Mouse (Mus musculus) heart, adult 2 months (tissue): ENCODE results near the gene Snph. TPM values are rescaled to one million over a fixed set of nuclear protein-coding genes. Genes with fewer than 3 reads are reported as not detected.

Experiments
- DNase-seq, 2 experiments: peaks; one replicate each; pipeline ENCODE4 v3.0.0; 2021
- H3K27ac ChIP-seq: fragments of 200-600 bp; 2 replicates; pipeline ENCODE4 v1.8.1; 2022
- H3K27me3 ChIP-seq: fragments of 200-500 bp; 2 replicates; pipeline ENCODE4 v1.6.1; 2012; ENCODE audit warnings: mild to moderate bottlenecking, low read length, inconsistent platforms, mixed read lengths; ENCODE audit not compliant: control insufficient read depth, insufficient read depth
- H3K36me3 ChIP-seq: fragments of 200-500 bp; 2 replicates; pipeline ENCODE4 v1.6.1; 2012; ENCODE audit warnings: low read length, inconsistent platforms; ENCODE audit not compliant: control insufficient read depth, insufficient read depth
- H3K4me1 ChIP-seq: fragments of 200-500 bp; 2 replicates; pipeline ENCODE4 v1.6.1; 2011; ENCODE audit warnings: low read length; ENCODE audit not compliant: control insufficient read depth, insufficient read depth
- H3K4me3 ChIP-seq: fragments of 200-600 bp; 2 replicates; pipeline ENCODE4 v1.8.1; 2022
- H3K79me2 ChIP-seq: fragments of 200-500 bp; replicated peaks from 2 replicates; pipeline ENCODE4 v1.6.1; 2012; ENCODE audit warnings: mild to moderate bottlenecking, inconsistent platforms, low read length, moderate library complexity, mixed read lengths; ENCODE audit not compliant: control insufficient read depth, insufficient read depth
- H3K9ac ChIP-seq: fragments of 200-500 bp; 2 replicates; pipeline ENCODE4 v1.6.1; 2012; ENCODE audit warnings: low read depth, mild to moderate bottlenecking, control low read depth, inconsistent platforms, low read length, mixed read lengths
- CTCF ChIP-seq: fragments of 200-600 bp; IDR thresholded peaks from 2 replicates; pipeline ENCODE4 v1.8.1; 2022; ENCODE audit warnings: antibody characterized with exemption, mild to moderate bottlenecking, moderate library complexity
- EP300 ChIP-seq: fragments of 200-500 bp; IDR thresholded peaks from 2 replicates; pipeline ENCODE4 v1.6.1; 2011; ENCODE audit warnings: low read depth, low read length, control low read depth; ENCODE audit not compliant: insufficient read depth
- POLR2A ChIP-seq: fragments of 200-500 bp; IDR thresholded peaks from 2 replicates; pipeline ENCODE4 v1.6.1; 2011; ENCODE audit warnings: mild to moderate bottlenecking, low read depth, low read length, control low read depth; ENCODE audit not compliant: insufficient read depth
- WGBS: fragments of 180-500 bp; shearing (Covaris S2); methylation state at CpG from one replicate; pipeline ENCODE4 v1.1.7; 2018; 5-methylcytosine and 5-hydroxymethylcytosine counted together
- intact Hi-C: fragments of 180-260 bp; cut with DNase I; formaldehyde crosslinking; loops from one replicate; pipeline ENCODE4 v1.15.1; 2025
- polyA plus RNA-seq: library from polyadenylated mRNA; depleted of rRNA; stranded (reverse); fragments of >200 nt; gene quantifications from 2 replicates; pipeline ENCODE4 v1.2.3, GENCODE M21; 2012
- total RNA-seq, 2 experiments: library from RNA; stranded (reverse); gene quantifications; 2 replicates each; pipeline ENCODE4 v1.2.3; 2021

Snph gene
- total and polyA plus RNA-seq, 3 experiments: 0.21 to 5.0 (median 4.3) TPM

DNA sequence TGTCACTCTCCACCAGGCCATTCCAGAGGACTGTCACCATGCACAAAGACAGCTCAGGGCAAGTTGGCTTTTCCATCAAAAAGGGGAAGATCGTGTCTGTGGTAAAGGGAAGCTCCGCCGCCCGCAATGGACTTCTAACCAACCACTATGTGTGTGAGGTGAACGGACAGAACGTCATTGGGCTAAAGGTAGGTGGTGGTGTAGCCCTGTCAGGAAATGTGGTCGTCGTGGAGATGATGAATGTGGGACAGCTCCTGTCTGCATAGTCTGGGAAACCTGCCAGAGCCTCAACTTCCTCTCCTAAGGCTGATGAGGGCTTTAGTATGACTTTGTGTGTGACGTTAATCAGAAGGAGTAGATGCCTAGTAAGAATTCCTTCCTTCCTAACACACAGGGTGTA is 45.1 kb downstream of the Snph start:
- intact Hi-C loops: loop anchor here (5.0 kb wide), 1 partner anchor 95 kb away; the partner anchor contains the start of gene Nsfl1c

DNA sequence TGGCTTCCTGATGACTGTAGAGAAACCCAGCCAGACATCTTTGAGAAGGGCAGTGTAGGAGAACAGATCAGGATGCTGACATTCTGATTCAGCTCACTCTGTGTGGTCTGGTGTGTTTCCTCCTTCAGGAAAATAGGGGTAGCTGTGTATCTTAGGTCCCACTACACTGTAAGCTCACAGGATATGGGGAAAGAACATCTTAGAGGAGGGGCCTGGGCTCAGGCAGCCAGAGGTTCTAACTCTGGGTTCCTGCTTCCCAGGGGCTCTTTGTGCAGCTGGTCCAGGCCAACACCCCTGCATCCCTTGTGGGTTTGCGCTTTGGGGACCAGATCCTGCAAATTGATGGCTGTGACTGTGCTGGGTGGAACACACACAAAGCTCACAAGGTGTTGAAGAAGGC is 45.6 kb downstream of the Snph start:
- intact Hi-C loops: loop anchor here (1.0 to 5.0 kb wide), 2 partner anchors 72 to 95 kb away; partner anchors contain the start of gene Nsfl1c
- TF ChIP-seq POLR2A (no peak), CTCF (no peak), EP300 (no peak)
- Histone ChIP-seq H3K27ac (no peak overlapping the region), H3K27me3 (no peaks in the 10 kb centered on the region), H3K36me3 (no peaks in the 10 kb centered on the region), H3K4me3 (no peak overlapping the region), H3K79me2 (no peaks in the 10 kb centered on the region), H3K4me1 (no peaks in the 10 kb centered on the region), H3K9ac (no peak overlapping the region)
- no peak for DNase-seq
- 86% methylated on average over 1 of the region's 1 CpGs for WGBS

More for the DNA sequence above, 45.1 kb downstream of the Snph start:
- Histone ChIP-seq H3K36me3 (no peaks in the 10 kb centered on the region), H3K9ac (no peak overlapping the region), H3K4me3 (no peak overlapping the region), H3K27me3 (no peaks in the 10 kb centered on the region), H3K4me1 (no peaks in the 10 kb centered on the region), H3K79me2 (no peaks in the 10 kb centered on the region), H3K27ac (no peak overlapping the region)
- TF ChIP-seq CTCF: no peak
- TF ChIP-seq EP300: no peak
- no peak for TF ChIP-seq POLR2A
- DNase-seq: no peak
- WGBS: 50% methylated on average over 9 of the region's 9 CpGs

- no peak overlapping the region for H3K27ac ChIP-seq
- H3K79me2 ChIP-seq: no peaks in the 10 kb centered on the region
- WGBS: 18% methylated on average over 3 of the region's 3 CpGs
- no peak overlapping the region for H3K4me3 ChIP-seq
- no peak for DNase-seq
- H3K36me3 ChIP-seq: no peaks in the 10 kb centered on the region
- H3K27me3 ChIP-seq: no peaks in the 10 kb centered on the region
- no peaks in the 10 kb centered on the region for H3K4me1 ChIP-seq
- TF ChIP-seq POLR2A (no peak), CTCF (peak; percentile 38), EP300 (no peak)
- H3K9ac ChIP-seq: no peak overlapping the region
- intact Hi-C loops: loop anchor here (1.0 to 5.0 kb wide), 2 partner anchors 71 to 94 kb away; partner anchors contain the start of gene Nsfl1c
Observed at GRCm38 (mm10) chr2:151585934-151586333, 46.5 kb downstream of the Snph start.

- no peaks in the 10 kb centered on the region for H3K36me3 ChIP-seq
- no peaks in the 10 kb centered on the region for H3K27me3 ChIP-seq
- TF ChIP-seq CTCF: no peak
- no peak overlapping the region for H3K9ac ChIP-seq
- 32% methylated on average over 1 of the region's 1 CpGs for WGBS
- H3K79me2 ChIP-seq: no peaks in the 10 kb centered on the region
- H3K4me3 ChIP-seq: no peak overlapping the region
- no peak for DNase-seq
- no peaks in the 10 kb centered on the region; the same call in 1 of the 2 replicates for H3K4me1 ChIP-seq
- intact Hi-C loops: no loop called here
- no peak overlapping the region for H3K27ac ChIP-seq
Observed at GRCm38 (mm10) chr2:151580945-151581344, 51.4 kb downstream of the Snph start.

DNA sequence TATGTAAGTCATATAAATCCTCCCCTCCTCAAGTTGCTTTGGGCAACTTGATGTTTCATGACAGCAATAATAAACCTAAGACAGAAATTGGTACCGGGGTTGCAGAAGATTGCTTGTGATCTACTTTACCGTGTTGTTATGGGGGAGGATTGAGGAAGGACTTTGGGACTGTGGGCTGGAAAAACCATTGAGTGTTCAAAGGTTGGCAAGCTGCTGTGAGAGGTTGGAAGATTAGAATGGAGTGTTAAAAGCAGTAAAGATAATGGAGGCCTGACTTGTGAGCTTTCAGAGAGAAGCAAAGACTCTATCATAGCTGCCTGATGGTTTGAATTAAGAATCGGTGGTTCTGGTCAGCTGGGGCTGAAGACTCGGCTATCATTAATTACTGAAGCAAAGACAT is 53.2 kb downstream of the Snph start:
- Histone ChIP-seq H3K27me3 (no peaks in the 10 kb centered on the region), H3K36me3 (no peaks in the 10 kb centered on the region), H3K27ac (no peak overlapping the region), H3K9ac (no peak overlapping the region), H3K79me2 (no peaks in the 10 kb centered on the region), H3K4me3 (no peak overlapping the region), H3K4me1 (peaks cover 2% of the 10 kb centered on the region; the same call in 1 of the 2 replicates)
- TF ChIP-seq EP300 (no peak), CTCF (no peak), POLR2A (no peak)
- 37% methylated on average over 4 of the region's 4 CpGs for WGBS
- DNase-seq: no peak
- intact Hi-C loops: loop anchor here (5.0 kb wide), 2 partner anchors 103 to 163 kb away; partner anchors contain the start of gene Psmf1

DNA sequence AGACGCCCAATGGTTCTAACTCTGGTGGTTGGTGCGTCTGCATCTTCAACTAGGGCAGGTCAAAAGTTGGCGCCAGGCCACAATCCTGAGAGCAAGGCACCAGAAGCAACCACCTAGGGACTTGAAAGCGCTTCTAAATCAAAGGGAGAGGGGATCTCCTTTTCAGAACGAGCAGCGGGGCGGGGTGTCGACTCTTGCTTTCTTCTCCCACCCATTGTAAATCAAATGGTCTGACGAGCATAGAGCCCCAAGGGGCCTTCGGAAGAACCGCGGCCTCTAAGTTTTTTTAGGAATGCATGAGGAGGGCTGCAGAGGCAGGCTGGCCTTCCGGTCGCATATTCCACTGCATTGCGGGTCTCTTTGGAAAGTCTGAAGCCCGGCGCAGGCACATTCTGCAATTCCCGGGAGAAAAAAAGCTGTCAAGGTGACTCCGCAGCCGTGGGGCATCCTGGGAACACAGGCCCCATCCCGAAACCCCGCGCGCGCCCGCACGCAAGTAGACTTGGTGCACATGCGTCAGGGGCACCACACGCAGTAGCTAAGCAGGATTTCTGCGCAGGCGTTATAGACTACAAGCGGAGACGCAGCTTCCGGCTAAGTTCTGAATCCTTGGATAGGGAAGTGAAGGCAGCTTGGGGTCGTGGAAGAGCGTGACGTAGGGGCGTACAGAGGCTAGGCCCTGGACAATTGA is 56.5 kb downstream of the Snph start:
- Histone ChIP-seq H3K9ac (peak overlapping the region; percentile 46), H3K27ac (peak overlapping the region; percentile 85), H3K4me1 (peaks cover 2% of the 10 kb centered on the region; the same call in 1 of the 2 replicates), H3K4me3 (peak overlapping the region; percentile 59), H3K79me2 (no peaks in the 10 kb centered on the region), H3K36me3 (no peaks in the 10 kb centered on the region), H3K27me3 (no peaks in the 10 kb centered on the region)
- DNase-seq: peak; percentile 89 to 92
- peak; percentile 49; the same call in 1 of the 2 replicates for TF ChIP-seq EP300
- peak; percentile 89 for TF ChIP-seq POLR2A
- no peak for TF ChIP-seq CTCF
- intact Hi-C loops: loop anchor here (2.0 to 5.0 kb wide), 4 partner anchors 33 to 166 kb away; partner anchors contain the start of genes Fkbp1a and Psmf1
- 2% methylated on average over 38 of the region's 38 CpGs for WGBS
